Mouse (Mus musculus) kidney, postnatal 14 days (tissue): ENCODE data around the gene Vmn1r5.
A peak's percentile ranks its signal among the peaks of the same experiment; 100 is the strongest.
"Not testable (repeated sequence)": the region's sequence is repeated elsewhere in the genome, so short reads cannot be mapped to it uniquely, and the experiment has no call there.

Source experiments
- DNase-seq: peaks from one replicate; pipeline ENCODE4 v3.0.0; 2022; ENCODE audit warnings: mixed read lengths

Gene Vmn1r5

DNA sequence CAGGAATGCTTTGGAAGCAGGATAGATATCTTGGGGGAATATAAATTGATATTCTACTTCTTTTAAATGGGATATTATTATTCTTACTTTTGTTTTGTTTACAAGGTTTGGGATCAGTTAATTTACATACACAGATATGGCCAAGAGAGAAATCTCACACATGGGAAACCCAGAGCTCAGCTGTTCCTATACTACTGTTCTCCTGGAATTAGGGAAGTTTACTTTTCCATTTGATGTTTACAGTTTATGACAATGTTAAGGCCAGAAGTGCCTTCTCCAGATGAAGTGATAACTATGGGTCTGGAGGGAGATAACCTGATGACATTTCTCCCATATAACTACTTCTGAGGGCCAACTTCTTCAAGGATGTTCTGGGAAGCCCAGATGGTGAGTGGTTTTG lies at the start of gene Vmn1r5:
Gene Vmn1r5 (plus strand): TSS at position 301 of the 400 bp plus-strand sequence.
- no peak for DNase-seq

DNA sequence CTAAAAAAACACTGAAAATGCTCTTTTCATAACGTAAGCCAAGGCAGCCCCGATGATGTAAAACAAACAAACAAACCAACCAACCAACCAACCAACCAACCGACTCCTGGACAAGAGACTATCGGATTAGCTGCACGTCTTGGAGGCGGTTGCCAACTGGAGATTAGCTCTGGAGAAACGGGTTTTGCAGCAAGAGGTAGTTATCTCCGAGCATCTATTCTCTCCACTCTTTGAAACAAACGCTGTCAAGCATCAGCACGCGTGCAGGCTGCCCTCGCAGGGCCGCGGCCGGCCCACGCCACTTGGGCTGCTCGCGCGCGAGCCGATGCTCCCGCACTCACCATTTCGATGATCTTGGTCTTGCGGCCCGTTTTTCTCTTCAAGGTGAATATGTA lies 46.7 kb upstream of the Vmn1r5 start:
- no peak for DNase-seq

DNA sequence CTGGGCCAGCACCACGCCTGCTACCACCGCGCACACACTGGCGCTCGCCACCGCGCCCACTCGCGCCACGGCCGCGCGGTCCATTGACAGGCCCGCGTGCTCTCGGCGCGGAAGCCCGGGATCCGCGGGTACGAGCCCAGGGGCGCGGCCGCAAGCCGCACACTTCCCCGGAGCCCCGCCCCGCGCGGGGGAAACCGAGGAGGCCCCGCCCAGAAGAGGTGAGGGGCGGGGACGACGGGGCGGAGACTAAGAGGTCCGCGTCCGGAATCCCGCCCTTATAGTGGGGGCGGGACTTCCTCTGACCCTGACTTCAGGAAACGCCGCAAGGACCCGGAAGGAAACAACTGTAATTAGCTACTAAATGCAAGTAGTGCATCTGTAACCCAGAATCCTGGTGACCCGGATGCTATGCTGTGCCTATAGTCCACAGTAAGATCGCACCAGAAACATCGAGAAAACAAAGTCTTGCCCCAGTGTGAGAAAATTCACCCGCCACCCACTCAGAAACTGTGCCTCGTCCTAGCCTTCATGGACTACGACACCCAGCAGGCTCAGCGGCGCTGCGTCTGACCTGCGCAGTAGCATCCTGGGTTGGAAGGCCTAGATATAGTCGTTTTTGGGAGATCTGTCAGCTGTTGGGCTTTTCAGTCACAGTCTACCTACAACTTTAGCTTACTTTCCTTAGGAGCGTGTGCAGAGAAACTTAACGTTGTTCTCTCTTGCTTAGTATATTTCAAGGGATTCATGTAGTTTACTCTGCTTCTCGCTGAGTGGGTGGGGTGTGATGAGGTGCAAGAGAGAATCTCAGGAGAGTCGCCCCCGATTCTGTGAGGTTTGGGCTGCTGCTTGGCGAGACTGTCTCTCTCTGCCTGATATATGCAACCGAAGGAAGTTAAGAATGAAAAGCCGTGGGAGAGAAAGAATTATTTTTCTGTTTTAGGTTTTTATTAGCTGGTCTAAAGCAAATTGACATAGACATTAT lies 46.1 kb upstream of the Vmn1r5 start, which contains the start of the genes Nt5c3 and Vmn1r4:
Gene Nt5c3 (minus strand): TSS at position 207 of the 982 bp plus-strand sequence.
Gene Vmn1r4 (plus strand): TSS at position 290 of the 982 bp plus-strand sequence.
- DNase-seq = peak; percentile 97

DNA sequence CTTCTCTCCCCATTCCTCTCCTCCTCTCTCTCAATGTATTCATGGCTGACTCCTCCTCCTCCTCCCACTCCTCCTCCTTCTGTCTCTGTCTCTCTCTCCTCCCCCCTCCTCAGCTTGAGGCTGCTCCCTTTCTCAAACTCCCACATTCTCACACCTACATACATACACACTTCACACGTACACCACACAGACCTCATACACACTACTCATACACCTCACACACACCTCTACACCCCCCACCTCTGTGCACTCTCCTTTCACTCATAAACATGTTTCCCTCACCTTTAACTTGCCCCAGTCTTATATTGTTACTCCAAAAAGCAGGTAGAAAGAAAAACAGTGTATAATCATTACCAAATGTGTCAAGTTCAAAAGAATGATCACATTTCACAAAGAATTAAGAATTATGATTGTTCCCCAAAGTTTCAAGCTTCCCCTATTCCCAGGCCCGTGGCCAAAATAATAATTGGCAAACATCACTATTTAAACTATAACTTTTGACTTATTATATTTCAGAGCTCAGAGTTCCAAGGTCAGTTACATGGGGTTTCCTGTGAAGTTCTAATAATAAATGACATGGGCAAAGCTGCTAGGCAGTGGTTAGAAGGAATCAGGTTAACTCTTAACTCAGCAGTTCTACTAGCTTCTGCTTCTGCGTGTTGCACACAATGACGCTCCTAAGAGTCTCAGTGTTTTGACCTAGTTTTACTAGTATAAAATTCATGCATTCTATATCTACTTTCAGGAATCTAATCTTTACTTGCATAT lies 38.2 kb upstream of the Vmn1r5 start:
- no peak for DNase-seq

- no peak for DNase-seq
Measured at GRCm38 (mm10) chr6:56932464-56932863, 37.6 kb upstream of the Vmn1r5 start.

DNA sequence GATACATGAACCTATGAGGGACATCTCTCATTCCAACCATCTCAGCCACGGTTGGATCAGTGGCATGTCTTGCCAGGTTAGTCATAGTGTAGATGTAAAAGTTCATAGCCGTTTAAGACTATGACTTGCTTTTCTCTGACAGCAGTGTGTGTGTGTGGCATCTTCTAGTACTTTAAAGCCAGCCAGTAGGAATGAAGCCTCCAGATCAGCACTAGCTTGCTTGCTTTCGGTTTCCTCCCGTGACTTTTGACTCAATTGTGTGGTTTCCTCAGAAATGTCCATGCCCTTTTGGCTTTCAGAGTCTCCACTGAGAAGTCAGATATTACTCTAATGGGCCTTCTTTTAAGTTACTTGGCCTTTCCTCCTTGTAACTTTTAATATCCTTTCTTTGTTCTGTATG lies 35.7 kb upstream of the Vmn1r5 start:
- no peak for DNase-seq

GRCm38 (mm10) chr6:56956436-56956835 lies 13.6 kb upstream of the Vmn1r5 start:
- peak; percentile 79 for DNase-seq

- DNase-seq = no peak
Measured at GRCm38 (mm10) chr6:56996943-56997342, 26.9 kb downstream of the Vmn1r5 start, which contains the start of gene Vmn1r6. Vmn1r6 (plus strand) TSS chr6:56997243.

- DNase-seq = not testable (repeated sequence)
Measured at GRCm38 (mm10) chr6:57025224-57025623, 55.2 kb downstream of the Vmn1r5 start, which contains the start of gene Vmn1r7. Vmn1r7 (minus strand) TSS chr6:57025324.

DNA sequence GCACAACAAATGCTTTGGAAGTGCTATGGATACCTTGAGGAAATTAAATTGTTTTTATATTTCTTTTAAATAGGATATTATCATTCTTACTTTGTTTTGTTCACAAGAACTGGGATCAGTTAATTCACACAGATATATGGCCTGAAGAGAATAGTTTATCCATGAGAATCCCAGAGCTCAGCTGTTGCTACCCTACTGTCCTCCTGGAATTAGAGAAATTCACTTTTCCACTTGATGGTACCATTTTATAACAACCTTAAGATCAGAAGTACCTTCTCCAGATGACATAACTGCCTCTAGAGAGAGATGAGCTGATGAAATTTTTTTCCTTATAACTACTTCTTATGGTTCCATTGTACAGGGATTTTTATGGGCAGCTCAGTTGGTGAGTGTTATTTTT lies 61.9 kb downstream of the Vmn1r5 start, which contains the start of gene Vmn1r8:
Gene Vmn1r8 (plus strand): TSS at position 301 of the 400 bp plus-strand sequence.
- DNase-seq = no peak

DNA sequence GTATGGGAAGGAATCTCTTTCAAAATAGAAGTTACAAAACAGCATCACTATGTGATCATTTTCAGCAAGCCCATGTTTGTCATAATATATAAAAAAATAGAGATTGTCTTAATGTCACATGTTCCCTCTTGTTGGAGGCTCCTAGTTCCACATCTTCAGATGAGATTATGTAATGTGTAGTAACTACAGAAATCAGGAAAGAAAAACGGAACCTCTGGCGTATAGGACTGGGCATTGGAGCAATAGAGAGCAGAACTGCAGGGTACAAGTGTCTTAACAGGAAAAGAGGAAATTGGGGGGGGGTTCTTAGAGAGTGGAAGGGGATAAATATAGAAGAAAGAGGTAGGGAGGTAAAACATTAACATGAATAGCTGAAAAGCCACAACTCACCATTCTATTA lies 64.6 kb downstream of the Vmn1r5 start:
- DNase-seq = no peak
